Mouse (Mus musculus) midbrain, embryonic 12.5 days (tissue): ENCODE measurements around the gene Cldn18. TPM values are rescaled to one million over a fixed set of nuclear protein-coding genes. Genes with fewer than 3 reads are reported as not detected.

Experiments used
- ATAC-seq: fragments of 200-750 bp; cut with Nextera tagmentation; 2 replicates; pipeline ENCODE4 v1.8.0; 2017; ENCODE audit warnings: low read depth, moderate TSS enrichment, moderate library complexity; ENCODE audit not compliant: low FRiP score
- H3K27ac ChIP-seq: fragments of 300-500 bp; sonication (generic); replicated peaks from 2 replicates; pipeline ENCODE4 v1.5.1; 2016; ENCODE audit warnings: mild to moderate bottlenecking
- H3K27me3 ChIP-seq: fragments of 300-500 bp; sonication (generic); 2 replicates; pipeline ENCODE4 v1.6.1; 2016; ENCODE audit warnings: mild to moderate bottlenecking
- H3K36me3 ChIP-seq: fragments of 300-500 bp; sonication (generic); 2 replicates; pipeline ENCODE4 v1.6.1; 2016
- H3K4me1 ChIP-seq: fragments of 300-500 bp; sonication (generic); 2 replicates; pipeline ENCODE4 v1.6.1; 2016
- H3K4me2 ChIP-seq: fragments of 300-500 bp; sonication (generic); replicated peaks from 2 replicates; pipeline ENCODE4 v1.6.1; 2016; ENCODE audit warnings: mild to moderate bottlenecking, moderate library complexity
- H3K4me3 ChIP-seq: fragments of 300-500 bp; sonication (generic); 2 replicates; pipeline ENCODE4 v1.5.1; 2016; ENCODE audit warnings: mild to moderate bottlenecking
- H3K9ac ChIP-seq: fragments of 300-500 bp; sonication (generic); replicated peaks from 2 replicates; pipeline ENCODE4 v1.6.1; 2016; ENCODE audit warnings: mild to moderate bottlenecking, moderate library complexity
- H3K9me3 ChIP-seq: fragments of 300-500 bp; sonication (generic); 2 replicates; pipeline ENCODE4 v1.6.1; 2016; ENCODE audit warnings: mild to moderate bottlenecking
- WGBS: fragments of 180-500 bp; shearing (Covaris S2); methylation state at CpG from one replicate; pipeline ENCODE4 v1.1.7; 2016; 5-methylcytosine and 5-hydroxymethylcytosine counted together
- polyA plus RNA-seq: library from polyadenylated mRNA; unstranded; fragments of >200 nt; fragmentation: Nextera tagmentation; extraction: Ambion mirVana; gene quantifications from 2 replicates; pipeline ENCODE4 v1.2.1, GENCODE M21; 2016

The Cldn18 gene
- polyA plus RNA-seq, 1 experiment from 2014 or later, result not detected

DNA sequence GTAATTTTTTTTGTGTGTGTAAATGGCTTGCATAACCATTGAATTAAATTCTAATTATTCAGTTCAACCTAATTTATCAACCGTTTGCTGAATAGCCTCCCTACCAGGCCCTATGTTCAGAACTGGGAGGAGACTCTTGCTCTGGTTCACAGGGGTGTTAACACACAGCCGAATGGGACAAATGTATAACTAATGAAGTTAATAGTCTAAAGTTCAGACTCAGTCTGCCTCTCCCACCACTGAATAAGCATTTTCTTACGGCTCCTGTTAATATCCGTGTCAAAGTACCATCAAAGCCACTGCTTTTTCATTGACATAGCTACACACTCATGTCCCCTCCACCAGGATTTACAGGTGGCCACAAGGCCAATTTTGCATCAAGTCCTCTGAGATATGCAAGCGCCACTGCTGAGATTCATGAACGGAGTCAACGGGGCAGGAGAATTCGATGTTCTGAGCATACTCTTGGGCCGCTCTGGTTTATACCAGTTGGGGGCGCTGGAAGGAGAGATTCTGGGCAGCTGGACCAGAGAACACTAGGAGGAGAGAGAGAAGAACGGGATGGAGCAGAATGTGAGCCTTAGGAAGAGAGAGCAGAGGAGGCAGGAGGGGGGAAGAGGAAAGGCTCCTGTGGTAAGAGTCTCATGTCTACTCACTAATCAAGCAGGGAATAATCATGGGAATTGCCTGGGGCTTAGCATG is 9.5 kb downstream of the Cldn18 start:
- no peak overlapping the region for H3K4me3 ChIP-seq
- H3K27me3 ChIP-seq, result no peaks in the 10 kb centered on the region
- ATAC-seq, result no peak
- 74% methylated on average over 11 of the region's 11 CpGs for WGBS
- H3K27ac ChIP-seq, result no peak overlapping the region
- H3K4me2 ChIP-seq, result no peak overlapping the region
- H3K4me1 ChIP-seq, result no peaks in the 10 kb centered on the region
- no peak overlapping the region for H3K9ac ChIP-seq
- H3K9me3 ChIP-seq, result no peaks in the 10 kb centered on the region
- H3K36me3 ChIP-seq, result no peaks in the 10 kb centered on the region

GRCm38 (mm10) chr9:99706264-99706663 is 10.8 kb downstream of the Cldn18 start:
- H3K36me3 ChIP-seq, result no peaks in the 10 kb centered on the region
- ATAC-seq, result no peak
- H3K27ac ChIP-seq, result no peak overlapping the region
- H3K4me3 ChIP-seq, result no peak overlapping the region
- H3K9ac ChIP-seq, result no peak overlapping the region
- H3K27me3 ChIP-seq, result no peaks in the 10 kb centered on the region
- no peaks in the 10 kb centered on the region for H3K4me1 ChIP-seq
- H3K9me3 ChIP-seq, result no peaks in the 10 kb centered on the region
- 93% methylated on average over 6 of the region's 6 CpGs for WGBS
- H3K4me2 ChIP-seq, result no peak overlapping the region

DNA sequence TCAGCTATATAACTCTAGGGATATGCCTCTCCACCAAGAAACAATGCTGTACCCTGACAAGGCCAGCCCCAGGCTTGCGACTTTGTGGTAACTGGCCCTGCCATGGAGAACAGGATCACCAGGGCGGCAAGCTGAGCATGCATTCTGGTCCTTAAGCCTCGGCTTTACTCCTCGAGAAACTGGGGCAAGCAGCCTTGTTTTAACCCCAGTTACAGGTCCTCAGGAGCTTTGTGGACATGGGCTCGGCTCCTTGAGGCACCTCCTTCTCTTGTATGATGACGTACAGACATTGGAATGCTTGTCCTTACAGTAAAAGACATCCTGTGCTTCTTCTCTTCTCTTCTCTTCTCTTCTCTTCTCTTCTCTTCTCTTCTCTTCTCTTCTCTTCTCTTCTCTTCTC is 13.4 kb downstream of the Cldn18 start:
- Histone ChIP-seq H3K4me2 (no peak overlapping the region), H3K27ac (no peak overlapping the region), H3K9me3 (no peaks in the 10 kb centered on the region), H3K27me3 (no peaks in the 10 kb centered on the region), H3K36me3 (no peaks in the 10 kb centered on the region), H3K4me3 (no peak overlapping the region), H3K9ac (no peak overlapping the region), H3K4me1 (no peaks in the 10 kb centered on the region)
- 82% methylated on average over 6 of the region's 6 CpGs for WGBS
- no peak for ATAC-seq

DNA sequence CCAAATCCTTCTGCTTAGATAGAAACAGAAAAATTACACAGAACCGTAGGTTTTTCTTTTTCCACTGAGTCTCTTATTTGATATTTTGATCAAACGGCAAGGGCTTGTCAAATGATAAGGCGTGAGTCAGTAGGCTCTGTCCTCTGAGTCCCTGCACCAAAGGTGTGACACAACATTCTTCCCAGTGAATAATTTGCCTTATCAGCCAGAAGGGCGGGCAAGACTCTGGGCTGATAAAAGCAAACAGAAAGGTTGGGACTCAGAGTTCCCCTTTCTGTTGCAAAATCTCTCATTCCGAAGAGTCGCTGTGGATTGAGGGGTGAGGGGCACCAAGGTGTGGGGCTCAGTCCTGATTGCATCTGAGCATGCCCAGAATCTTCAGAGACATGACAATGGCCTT is 14.9 kb downstream of the Cldn18 start:
- Histone ChIP-seq H3K4me1 (no peaks in the 10 kb centered on the region), H3K9ac (no peak overlapping the region), H3K36me3 (no peaks in the 10 kb centered on the region), H3K9me3 (no peaks in the 10 kb centered on the region), H3K4me2 (no peak overlapping the region), H3K27ac (no peak overlapping the region), H3K4me3 (no peak overlapping the region), H3K27me3 (no peaks in the 10 kb centered on the region)
- WGBS, result 85% methylated on average over 6 of the region's 6 CpGs
- ATAC-seq, result no peak

GRCm38 (mm10) chr9:99701187-99701586 is 15.9 kb downstream of the Cldn18 start:
- no peak overlapping the region for H3K27ac ChIP-seq
- no peak for ATAC-seq
- 81% methylated on average over 2 of the region's 2 CpGs for WGBS
- H3K9me3 ChIP-seq, result no peaks in the 10 kb centered on the region
- H3K27me3 ChIP-seq, result no peaks in the 10 kb centered on the region
- H3K4me2 ChIP-seq, result no peak overlapping the region
- no peak overlapping the region for H3K4me3 ChIP-seq
- H3K9ac ChIP-seq, result no peak overlapping the region
- H3K36me3 ChIP-seq, result no peaks in the 10 kb centered on the region
- no peaks in the 10 kb centered on the region for H3K4me1 ChIP-seq

DNA sequence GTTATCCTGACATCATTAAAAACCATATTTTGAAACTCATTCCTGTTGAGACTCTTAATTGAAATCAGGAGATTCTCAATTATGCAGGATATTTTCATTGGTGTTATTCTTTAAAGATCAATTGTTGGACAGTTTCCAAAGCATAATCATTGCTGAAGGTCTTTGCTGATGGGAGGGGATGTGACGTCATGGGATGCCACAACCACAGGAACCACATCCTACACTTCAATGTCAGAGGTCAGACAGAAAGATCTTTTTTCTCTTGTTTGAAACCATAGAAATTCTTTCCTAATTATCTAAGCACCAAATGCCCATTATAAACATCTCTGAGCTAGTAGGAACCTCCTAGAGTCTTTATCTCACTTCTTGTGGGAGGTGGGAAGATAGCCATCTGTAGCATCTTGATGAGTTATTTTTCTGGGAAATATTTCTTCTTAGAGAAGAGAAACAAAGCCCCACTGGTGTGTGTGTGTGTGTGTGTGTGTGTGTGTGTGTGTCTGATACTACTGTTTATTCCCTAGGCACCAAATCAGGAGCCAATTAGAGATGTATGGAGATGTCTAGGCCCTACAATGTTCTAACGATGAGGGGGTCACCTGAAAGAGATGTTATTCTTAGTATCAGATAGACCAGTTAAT is 17.2 kb downstream of the Cldn18 start:
- ATAC-seq, result no peak
- 90% methylated on average over 2 of the region's 2 CpGs for WGBS

GRCm38 (mm10) chr9:99694961-99695360 is 22.1 kb downstream of the Cldn18 start:
- ATAC-seq, result no peak
- no peak overlapping the region for H3K4me2 ChIP-seq
- no peaks in the 10 kb centered on the region for H3K9me3 ChIP-seq
- WGBS, result 64% methylated on average over 7 of the region's 7 CpGs
- no peaks in the 10 kb centered on the region for H3K4me1 ChIP-seq
- no peaks in the 10 kb centered on the region for H3K27me3 ChIP-seq
- H3K36me3 ChIP-seq, result no peaks in the 10 kb centered on the region
- no peak overlapping the region for H3K9ac ChIP-seq
- no peak overlapping the region for H3K4me3 ChIP-seq
- no peak overlapping the region for H3K27ac ChIP-seq

More for the DNA sequence above, 17.2 kb downstream of the Cldn18 start:
- H3K36me3 ChIP-seq, result no peaks in the 10 kb centered on the region
- H3K4me1 ChIP-seq, result no peaks in the 10 kb centered on the region
- no peaks in the 10 kb centered on the region for H3K9me3 ChIP-seq
- H3K27ac ChIP-seq, result no peak overlapping the region
- H3K4me3 ChIP-seq, result no peak overlapping the region
- H3K4me2 ChIP-seq, result no peak overlapping the region
- no peaks in the 10 kb centered on the region for H3K27me3 ChIP-seq
- H3K9ac ChIP-seq, result no peak overlapping the region

- Histone ChIP-seq H3K9ac (no peak overlapping the region), H3K27ac (no peak overlapping the region), H3K27me3 (no peaks in the 10 kb centered on the region), H3K4me1 (no peaks in the 10 kb centered on the region), H3K4me2 (no peak overlapping the region), H3K4me3 (no peak overlapping the region), H3K9me3 (no peaks in the 10 kb centered on the region), H3K36me3 (no peaks in the 10 kb centered on the region)
- no peak for ATAC-seq
- WGBS, result 79% methylated on average over 7 of the region's 7 CpGs
These were observed 26.7 kb downstream of the Cldn18 start for GRCm38 (mm10) chr9:99690386-99690785.

GRCm38 (mm10) chr9:99689796-99690195 is 27.3 kb downstream of the Cldn18 start:
- no peaks in the 10 kb centered on the region; the same call in 1 of the 2 replicates for H3K4me1 ChIP-seq
- no peak overlapping the region for H3K9ac ChIP-seq
- no peaks in the 10 kb centered on the region for H3K36me3 ChIP-seq
- H3K27ac ChIP-seq, result no peak overlapping the region
- H3K9me3 ChIP-seq, result no peaks in the 10 kb centered on the region
- H3K4me3 ChIP-seq, result no peak overlapping the region
- WGBS, result 90% methylated on average over 5 of the region's 5 CpGs
- ATAC-seq, result no peak
- H3K4me2 ChIP-seq, result no peak overlapping the region
- H3K27me3 ChIP-seq, result no peaks in the 10 kb centered on the region

- no peaks in the 10 kb centered on the region for H3K36me3 ChIP-seq
- ATAC-seq, result no peak
- H3K4me2 ChIP-seq, result no peak overlapping the region
- WGBS, result 82% methylated on average over 5 of the region's 5 CpGs
- H3K27ac ChIP-seq, result no peak overlapping the region
- no peaks in the 10 kb centered on the region; the same call in 1 of the 2 replicates for H3K4me1 ChIP-seq
- no peaks in the 10 kb centered on the region for H3K9me3 ChIP-seq
- H3K9ac ChIP-seq, result no peak overlapping the region
- H3K27me3 ChIP-seq, result no peaks in the 10 kb centered on the region
- H3K4me3 ChIP-seq, result no peak overlapping the region
These were observed 31.4 kb downstream of the Cldn18 start for GRCm38 (mm10) chr9:99685536-99686231.

GRCm38 (mm10) chr9:99685061-99685521 is 32.0 kb downstream of the Cldn18 start:
- H3K4me2 ChIP-seq, result no peak overlapping the region
- no peak overlapping the region for H3K4me3 ChIP-seq
- 76% methylated on average over 5 of the region's 5 CpGs for WGBS
- no peak overlapping the region for H3K27ac ChIP-seq
- no peak overlapping the region for H3K9ac ChIP-seq
- no peaks in the 10 kb centered on the region for H3K27me3 ChIP-seq
- no peaks in the 10 kb centered on the region for H3K9me3 ChIP-seq
- H3K36me3 ChIP-seq, result no peaks in the 10 kb centered on the region
- H3K4me1 ChIP-seq, result no peaks in the 10 kb centered on the region; the same call in 1 of the 2 replicates
- ATAC-seq, result no peak

- Histone ChIP-seq H3K4me3 (no peak overlapping the region), H3K27ac (no peak overlapping the region), H3K36me3 (no peaks in the 10 kb centered on the region), H3K4me2 (no peak overlapping the region), H3K27me3 (no peaks in the 10 kb centered on the region), H3K4me1 (no peaks in the 10 kb centered on the region; the same call in 1 of the 2 replicates), H3K9me3 (no peaks in the 10 kb centered on the region), H3K9ac (no peak overlapping the region)
- ATAC-seq, result no peak
- WGBS, result 89% methylated on average over 21 of the region's 21 CpGs
These were observed 35.0 kb downstream of the Cldn18 start for GRCm38 (mm10) chr9:99681980-99682570.
